Mouse (Mus musculus): ENCODE data around the gene Deup1.
A peak's percentile ranks its signal among the peaks of the same experiment; 100 is the strongest.

Deup1 gene

GRCm38 (mm10) chr9:15533336-15534070, 94.2 kb downstream of the Deup1 start:
- DNase-seq (ENCODE audit: low spot score) = no peak

- DNase-seq (ENCODE audit: low spot score) = no peak
Measured at GRCm38 (mm10) chr9:15531204-15531603, 96.5 kb downstream of the Deup1 start.

DNA sequence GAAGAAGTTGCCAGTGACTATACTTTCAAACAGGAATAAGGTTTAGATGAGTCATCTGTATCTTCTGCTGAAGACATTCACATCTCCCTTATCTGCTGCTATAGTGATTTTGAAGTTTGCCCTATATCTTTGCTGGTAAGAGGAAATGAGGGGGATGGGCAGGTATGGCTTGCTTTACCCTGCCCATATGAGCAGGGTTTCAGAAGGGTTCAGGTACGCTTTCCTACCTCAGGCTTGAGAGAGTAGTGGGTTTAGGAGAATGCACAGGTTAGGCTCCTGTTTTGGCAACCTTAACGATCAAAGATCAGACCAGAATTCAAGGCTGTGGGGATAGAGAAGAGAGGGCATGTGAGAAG, 97.8 kb downstream of the Deup1 start:
- DNase-seq (ENCODE audit: low spot score) = no peak

- DNase-seq (ENCODE audit: low spot score) = peak; percentile 71
Measured at GRCm38 (mm10) chr9:15529275-15529964, 98.3 kb downstream of the Deup1 start.

- no peak for DNase-seq (ENCODE audit: low spot score)
Measured at GRCm38 (mm10) chr9:15528368-15528767, 99.4 kb downstream of the Deup1 start.

DNA sequence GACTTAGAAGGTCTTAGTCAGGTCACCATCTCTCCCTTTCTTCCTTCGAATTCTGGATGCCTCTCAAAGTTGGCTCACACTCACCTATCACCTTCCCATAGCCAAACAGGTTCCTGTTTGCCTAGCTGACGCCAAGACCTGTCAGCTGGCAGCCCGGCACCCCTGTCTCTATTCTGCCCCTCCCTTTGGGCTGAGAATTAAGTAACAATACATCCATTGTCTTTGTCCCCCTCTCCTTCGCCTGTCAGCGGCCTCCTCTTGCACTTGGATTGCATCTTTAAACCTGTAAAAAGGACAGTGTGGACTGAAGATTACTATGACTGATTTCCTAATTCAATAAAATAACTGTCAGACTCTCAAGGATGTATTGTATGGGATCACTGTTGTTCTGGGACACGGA, 99.9 kb downstream of the Deup1 start:
- DNase-seq (ENCODE audit: low spot score) = no peak

DNA sequence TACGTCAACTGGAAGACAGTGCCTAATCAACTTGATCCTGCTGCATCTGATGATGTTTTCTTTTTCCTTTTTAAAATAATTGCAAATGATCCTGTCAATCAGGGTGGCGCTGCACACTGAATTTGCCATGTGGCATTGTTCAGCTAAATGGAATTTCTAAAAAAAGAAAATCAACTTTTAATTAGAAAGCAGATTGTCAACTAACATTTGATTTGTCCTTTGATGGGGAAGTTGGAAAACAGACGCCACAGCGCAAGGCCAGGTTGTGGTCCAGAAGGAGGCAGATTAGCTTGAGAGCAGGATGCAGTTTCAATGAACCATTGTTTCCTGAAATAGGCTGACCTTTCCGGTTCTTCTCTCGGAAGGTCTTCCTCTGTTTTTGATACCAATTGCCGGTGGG, 101.2 kb downstream of the Deup1 start:
- no peak for DNase-seq (ENCODE audit: low spot score)

DNA sequence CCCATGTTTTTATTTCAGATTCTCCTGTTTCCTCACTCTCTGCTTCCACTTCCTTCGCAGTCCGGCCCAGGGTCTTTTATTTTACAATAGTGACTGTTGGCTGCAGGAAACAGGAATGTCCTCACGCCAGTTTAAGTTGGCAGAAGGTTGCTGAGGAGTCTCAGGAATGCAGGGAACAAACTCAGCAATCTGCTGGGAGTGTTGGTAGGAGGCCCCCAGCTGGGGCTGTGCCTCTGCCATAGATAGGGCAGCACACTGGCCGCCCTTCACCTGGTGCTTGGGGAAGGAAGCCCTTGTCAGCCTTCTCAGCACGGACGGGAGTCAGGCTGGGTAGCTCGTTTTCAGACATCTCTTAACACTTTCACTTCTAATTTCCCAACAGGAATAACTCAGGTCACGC, 102.5 kb downstream of the Deup1 start:
- DNase-seq (ENCODE audit: low spot score) = peak; percentile 64

DNA sequence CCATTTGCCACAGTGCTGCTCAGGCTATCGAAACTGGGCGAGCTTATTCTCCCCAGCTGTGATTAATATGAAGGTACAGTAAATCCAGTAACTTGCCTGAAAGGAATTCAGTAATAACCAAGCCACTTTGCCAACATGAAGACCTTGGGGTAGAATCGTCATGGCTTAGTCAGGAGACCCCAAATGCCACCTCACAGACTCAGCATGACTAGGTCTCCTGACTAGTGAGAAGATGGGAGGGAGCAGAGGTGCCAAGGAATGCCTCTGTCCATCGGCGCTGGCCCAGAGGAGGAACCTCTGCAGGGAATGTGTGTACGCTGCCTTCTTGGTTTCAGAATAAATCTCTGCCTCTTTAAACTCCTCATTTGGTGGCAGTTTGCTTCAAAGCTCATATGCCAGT, 104.1 kb downstream of the Deup1 start:
- no peak for DNase-seq (ENCODE audit: low spot score)

- no peak for DNase-seq (ENCODE audit: low spot score)
Measured at GRCm38 (mm10) chr9:15522887-15523286, 104.8 kb downstream of the Deup1 start.

GRCm38 (mm10) chr9:15522348-15522747, 105.4 kb downstream of the Deup1 start:
- no peak for DNase-seq (ENCODE audit: low spot score)

- no peak for DNase-seq (ENCODE audit: low spot score)
Measured at GRCm38 (mm10) chr9:15517979-15518378, 109.8 kb downstream of the Deup1 start.

GRCm38 (mm10) chr9:15516007-15516406, 111.7 kb downstream of the Deup1 start:
- DNase-seq (ENCODE audit: low spot score) = no peak

DNA sequence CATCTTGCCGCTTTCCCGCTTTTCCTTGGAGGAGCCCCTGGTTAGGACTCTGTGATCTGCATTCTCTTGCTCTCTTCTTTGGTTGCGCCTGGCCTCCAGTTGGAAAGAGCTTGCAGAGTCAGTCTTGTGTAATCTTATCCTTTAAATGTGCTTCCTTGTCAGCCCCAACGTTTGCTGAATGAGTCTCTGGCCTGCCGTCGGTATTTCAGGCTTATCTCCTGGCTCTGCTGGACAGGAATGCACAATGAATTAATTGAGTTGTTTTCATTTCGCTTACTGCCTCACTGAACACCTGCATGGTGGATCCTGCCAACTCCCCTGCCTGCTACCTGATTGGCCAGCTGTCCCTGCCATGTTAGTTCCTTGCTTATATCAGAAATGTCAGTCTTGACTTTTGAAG, 114.8 kb downstream of the Deup1 start:
- no peak for DNase-seq (ENCODE audit: low spot score)

DNA sequence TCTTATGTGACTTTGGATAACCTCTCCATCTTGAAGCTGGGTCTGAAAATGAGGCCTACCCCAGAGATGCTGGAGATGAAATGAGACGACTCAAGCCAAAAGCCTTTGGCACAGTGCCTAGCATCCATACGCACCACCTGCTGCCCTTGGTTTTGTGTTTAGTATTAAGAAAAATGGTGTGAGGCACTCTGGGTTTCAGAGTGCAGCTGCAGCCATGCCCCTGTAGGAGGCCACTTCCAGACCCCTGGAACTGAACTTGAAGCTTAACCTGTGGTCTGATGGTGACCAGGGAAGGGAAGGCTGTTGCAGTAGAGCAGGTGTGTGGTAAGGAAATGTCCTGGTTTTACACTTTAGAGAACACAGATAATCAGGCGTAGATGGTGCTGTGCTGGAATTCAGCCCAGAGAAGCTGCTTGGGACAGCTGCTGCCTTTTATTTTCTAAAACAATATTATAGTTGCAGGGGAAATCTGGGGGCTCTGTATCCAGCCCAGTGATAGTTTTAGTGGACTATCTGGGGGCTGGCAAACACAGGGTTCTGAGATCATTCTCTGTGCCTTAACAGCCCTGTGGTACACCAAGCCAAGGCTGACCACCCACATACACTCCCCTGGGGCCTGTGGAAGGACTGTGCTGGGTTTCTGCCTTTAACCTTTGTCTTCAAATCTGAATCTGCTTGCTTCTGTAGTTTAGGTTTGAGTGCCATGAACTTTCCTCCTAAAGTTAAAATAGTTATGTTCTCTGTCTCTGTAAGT, 117.0 kb downstream of the Deup1 start:
- DNase-seq (ENCODE audit: low spot score) = no peak

All from lung, postnatal 25 days (tissue).